Mouse (Mus musculus) limb, embryonic 11.5 days (tissue): ENCODE data around the gene Spef1. TPM values are rescaled to one million over a fixed set of nuclear protein-coding genes. Genes with fewer than 3 reads are reported as not detected.

ENCODE experiments used
- ATAC-seq: fragments of 200-750 bp; cut with Nextera tagmentation; 2 replicates; pipeline ENCODE4 v1.8.0; 2017; ENCODE audit warnings: low read depth; ENCODE audit not compliant: insufficient number of reproducible peaks, low FRiP score, low TSS enrichment
- DNase-seq: peaks from one replicate; pipeline ENCODE4 v3.0.0-alpha.2; 2015; ENCODE audit warnings: low spot score
- H3K27ac ChIP-seq: fragments of 300-500 bp; sonication (generic); replicated peaks from 2 replicates; pipeline ENCODE4 v1.5.1; 2014; ENCODE audit warnings: low read depth, mild to moderate bottlenecking, low read length
- H3K27me3 ChIP-seq: fragments of 300-500 bp; sonication (generic); 2 replicates; pipeline ENCODE4 v1.6.1; 2014; ENCODE audit warnings: mild to moderate bottlenecking, low read length, mixed read lengths; ENCODE audit not compliant: control insufficient read depth, insufficient read depth
- H3K36me3 ChIP-seq: fragments of 300-500 bp; sonication (generic); 2 replicates; pipeline ENCODE4 v1.6.1; 2014; ENCODE audit warnings: mild to moderate bottlenecking, low read length, moderate library complexity, mixed read lengths; ENCODE audit not compliant: control insufficient read depth, insufficient read depth
- H3K4me1 ChIP-seq: fragments of 300-500 bp; sonication (generic); 2 replicates; pipeline ENCODE4 v1.6.1; 2014; ENCODE audit warnings: low read length, mixed read lengths; ENCODE audit not compliant: control insufficient read depth, insufficient read depth
- H3K4me2 ChIP-seq: fragments of 300-500 bp; sonication (generic); 2 replicates; pipeline ENCODE4 v1.6.1; 2014; ENCODE audit warnings: low read depth, mild to moderate bottlenecking, moderate library complexity; ENCODE audit not compliant: severe bottlenecking
- H3K4me3 ChIP-seq: fragments of 300-500 bp; sonication (generic); 2 replicates; pipeline ENCODE4 v1.5.1; 2014; ENCODE audit warnings: low read depth, low read length
- H3K9ac ChIP-seq: fragments of 300-500 bp; sonication (generic); 2 replicates; pipeline ENCODE4 v1.6.1; 2014; ENCODE audit warnings: mild to moderate bottlenecking, low read length
- H3K9me3 ChIP-seq: fragments of 300-500 bp; sonication (generic); 2 replicates; pipeline ENCODE4 v1.6.1; 2016; ENCODE audit warnings: low read length; ENCODE audit not compliant: control insufficient read depth
- WGBS: fragments of 180-500 bp; shearing (Covaris S2); extraction: QIAGEN DNeasy Blood & Tissue Kit; methylation state at CpG from one replicate; pipeline ENCODE4 v1.1.7; 2014; 5-methylcytosine and 5-hydroxymethylcytosine counted together
- polyA plus RNA-seq: library from polyadenylated mRNA; unstranded; fragments of >200 nt; fragmentation: Nextera tagmentation; extraction: Ambion mirVana; gene quantifications from 2 replicates; pipeline ENCODE4 v1.2.1, GENCODE M21; 2014

Spef1 gene
- polyA plus RNA-seq, 1 experiment from 2014 or later, result 5.2 TPM

GRCm38 (mm10) chr2:131174700-131175099 lies 12.4 kb downstream of the Spef1 start:
- H3K4me1 ChIP-seq, result peaks cover 31% of the 10 kb centered on the region
- peaks cover 36% of the 10 kb centered on the region for H3K27me3 ChIP-seq
- WGBS, result 5% methylated on average over 11 of the region's 11 CpGs
- H3K4me2 ChIP-seq, result peak overlapping the region; percentile 70
- peak; percentile 24; the same call in 1 of the 2 replicates for ATAC-seq
- H3K4me3 ChIP-seq, result peak overlapping the region; percentile 20; the same call in 1 of the 2 replicates
- H3K36me3 ChIP-seq, result no peaks in the 10 kb centered on the region
- DNase-seq, result peak; percentile 73
- no peak overlapping the region for H3K27ac ChIP-seq
- H3K9ac ChIP-seq, result no peak overlapping the region
- H3K9me3 ChIP-seq, result no peaks in the 10 kb centered on the region

GRCm38 (mm10) chr2:131172322-131172721 lies 14.8 kb downstream of the Spef1 start:
- ATAC-seq (no peak), DNase-seq (peak; percentile 20)
- Histone ChIP-seq H3K4me1 (peaks cover 12% of the 10 kb centered on the region), H3K27me3 (peaks cover 36% of the 10 kb centered on the region), H3K4me3 (no peak overlapping the region), H3K9ac (no peak overlapping the region), H3K9me3 (no peaks in the 10 kb centered on the region), H3K27ac (no peak overlapping the region), H3K4me2 (no peak overlapping the region), H3K36me3 (no peaks in the 10 kb centered on the region)
- 35% methylated on average over 9 of the region's 9 CpGs for WGBS

- DNase-seq (peak; percentile 54), ATAC-seq (no peak)
- Histone ChIP-seq H3K9me3 (no peaks in the 10 kb centered on the region), H3K4me2 (peak overlapping the region; percentile 47), H3K27me3 (peaks cover 36% of the 10 kb centered on the region), H3K4me1 (peaks cover 10% of the 10 kb centered on the region), H3K27ac (no peak overlapping the region), H3K4me3 (peak overlapping the region; percentile 26), H3K36me3 (no peaks in the 10 kb centered on the region), H3K9ac (no peak overlapping the region)
- 2% methylated on average over 42 of the region's 43 CpGs for WGBS
Measured at GRCm38 (mm10) chr2:131171401-131172104, 15.5 kb downstream of the Spef1 start.

- Histone ChIP-seq H3K27me3 (peaks cover 36% of the 10 kb centered on the region), H3K36me3 (no peaks in the 10 kb centered on the region), H3K4me1 (peaks cover 10% of the 10 kb centered on the region), H3K9ac (no peak overlapping the region), H3K4me2 (peak overlapping the region; percentile 47), H3K4me3 (peak overlapping the region; percentile 26), H3K9me3 (no peaks in the 10 kb centered on the region), H3K27ac (no peak overlapping the region)
- 7% methylated on average over 9 of the region's 9 CpGs for WGBS
- ATAC-seq (no peak), DNase-seq (no peak)
Measured at GRCm38 (mm10) chr2:131170936-131171335, 16.1 kb downstream of the Spef1 start.

- WGBS, result 77% methylated on average over 1 of the region's 1 CpGs
- peaks cover 36% of the 10 kb centered on the region for H3K27me3 ChIP-seq
Measured at GRCm38 (mm10) chr2:131168914-131169313, 18.2 kb downstream of the Spef1 start.

GRCm38 (mm10) chr2:131167984-131168383 lies 19.1 kb downstream of the Spef1 start:
- H3K4me1 ChIP-seq, result peaks cover 7% of the 10 kb centered on the region
- WGBS, result 85% methylated on average over 6 of the region's 6 CpGs
- H3K27me3 ChIP-seq, result peaks cover 29% of the 10 kb centered on the region
- ATAC-seq (no peak), DNase-seq (no peak)
- no peak overlapping the region for H3K9ac ChIP-seq
- H3K36me3 ChIP-seq, result no peaks in the 10 kb centered on the region
- H3K4me2 ChIP-seq, result no peak overlapping the region
- no peak overlapping the region for H3K4me3 ChIP-seq
- H3K27ac ChIP-seq, result no peak overlapping the region
- no peaks in the 10 kb centered on the region; the same call in 1 of the 2 replicates for H3K9me3 ChIP-seq

More at GRCm38 (mm10) chr2:131168914-131169313, 18.2 kb downstream of the Spef1 start:
- ATAC-seq (no peak), DNase-seq (no peak)
- Histone ChIP-seq H3K27ac (no peak overlapping the region), H3K4me2 (no peak overlapping the region), H3K4me1 (peaks cover 7% of the 10 kb centered on the region), H3K9ac (no peak overlapping the region), H3K36me3 (no peaks in the 10 kb centered on the region), H3K9me3 (no peaks in the 10 kb centered on the region; the same call in 1 of the 2 replicates), H3K4me3 (no peak overlapping the region)

GRCm38 (mm10) chr2:131166172-131166571 lies 20.9 kb downstream of the Spef1 start:
- Histone ChIP-seq H3K9me3 (no peaks in the 10 kb centered on the region; the same call in 1 of the 2 replicates), H3K4me3 (no peak overlapping the region), H3K27me3 (peaks cover 11% of the 10 kb centered on the region), H3K9ac (no peak overlapping the region), H3K4me1 (peaks cover 3% of the 10 kb centered on the region), H3K4me2 (no peak overlapping the region), H3K36me3 (no peaks in the 10 kb centered on the region), H3K27ac (no peak overlapping the region)
- DNase-seq (no peak), ATAC-seq (no peak)
- whole genome bisulfite sequencing, result 79% methylated on average over 2 of the region's 2 CpGs

GRCm38 (mm10) chr2:131163924-131164323 lies 23.2 kb downstream of the Spef1 start:
- no peaks in the 10 kb centered on the region for H3K4me1 ChIP-seq
- ATAC-seq, result no peak
- no peaks in the 10 kb centered on the region for H3K36me3 ChIP-seq
- H3K9ac ChIP-seq, result no peak overlapping the region
- H3K27me3 ChIP-seq, result no peaks in the 10 kb centered on the region
- no peak for DNase-seq
- 59% methylated on average over 7 of the region's 7 CpGs for WGBS
- H3K9me3 ChIP-seq, result no peaks in the 10 kb centered on the region; the same call in 1 of the 2 replicates
- H3K4me2 ChIP-seq, result no peak overlapping the region
- no peak overlapping the region for H3K27ac ChIP-seq
- no peak overlapping the region for H3K4me3 ChIP-seq
